Mouse (Mus musculus) midbrain, embryonic 14.5 days (tissue): ENCODE data around the gene Sptb. TPM values are rescaled to one million over a fixed set of nuclear protein-coding genes. Genes with fewer than 3 reads are reported as not detected.

Source experiments
- ATAC-seq: fragments of 200-750 bp; cut with Nextera tagmentation; 2 replicates; pipeline ENCODE4 v1.8.0; 2017; ENCODE audit warnings: moderate number of reproducible peaks, moderate library complexity; ENCODE audit not compliant: low FRiP score, low TSS enrichment
- DNase-seq: peaks from one replicate; pipeline ENCODE4 v3.0.0-alpha.2; 2015
- H3K27ac ChIP-seq: fragments of 300-500 bp; sonication (generic); replicated peaks from 2 replicates; pipeline ENCODE4 v1.5.1; 2014; ENCODE audit warnings: mild to moderate bottlenecking, low read depth, low read length, moderate library complexity
- H3K27me3 ChIP-seq: fragments of 300-500 bp; sonication (generic); 2 replicates; pipeline ENCODE4 v1.6.1; 2014; ENCODE audit warnings: low read length, control low read depth, mixed read lengths; ENCODE audit not compliant: control insufficient read depth, insufficient read depth
- H3K36me3 ChIP-seq: fragments of 300-500 bp; sonication (generic); 2 replicates; pipeline ENCODE4 v1.6.1; 2014; ENCODE audit warnings: low read length, control low read depth; ENCODE audit not compliant: control insufficient read depth, insufficient read depth
- H3K4me1 ChIP-seq: fragments of 300-500 bp; sonication (generic); 2 replicates; pipeline ENCODE4 v1.6.1; 2014; ENCODE audit warnings: mild to moderate bottlenecking, antibody characterized with exemption, low read length, control low read depth; ENCODE audit not compliant: control insufficient read depth, insufficient read depth
- H3K4me2 ChIP-seq: fragments of 300-500 bp; sonication (generic); 2 replicates; pipeline ENCODE4 v1.6.1; 2014; ENCODE audit warnings: mild to moderate bottlenecking, low read length, moderate library complexity
- H3K4me3 ChIP-seq: fragments of 300-500 bp; sonication (generic); replicated peaks from 2 replicates; pipeline ENCODE4 v1.5.1; 2014; ENCODE audit warnings: low read depth, low read length
- H3K9ac ChIP-seq: fragments of 300-500 bp; sonication (generic); replicated peaks from 2 replicates; pipeline ENCODE4 v1.6.1; 2014; ENCODE audit warnings: mild to moderate bottlenecking, low read length, moderate library complexity
- H3K9me3 ChIP-seq: fragments of 300-500 bp; sonication (generic); 2 replicates; pipeline ENCODE4 v1.6.1; 2016; ENCODE audit warnings: low read length, control low read depth, mixed read lengths; ENCODE audit not compliant: control insufficient read depth
- WGBS: fragments of 180-500 bp; shearing (Covaris S2); extraction: QIAGEN DNeasy Blood & Tissue Kit; methylation state at CpG from one replicate; pipeline ENCODE4 v1.1.7; 2014; 5-methylcytosine and 5-hydroxymethylcytosine counted together
- polyA plus RNA-seq: library from polyadenylated mRNA; unstranded; fragments of >200 nt; fragmentation: Nextera tagmentation; extraction: Ambion mirVana; gene quantifications from 2 replicates; pipeline ENCODE4 v1.2.1, GENCODE M21; 2014

Gene Sptb
- 4.2 TPM in 2 replicates for polyA plus RNA-seq

DNA sequence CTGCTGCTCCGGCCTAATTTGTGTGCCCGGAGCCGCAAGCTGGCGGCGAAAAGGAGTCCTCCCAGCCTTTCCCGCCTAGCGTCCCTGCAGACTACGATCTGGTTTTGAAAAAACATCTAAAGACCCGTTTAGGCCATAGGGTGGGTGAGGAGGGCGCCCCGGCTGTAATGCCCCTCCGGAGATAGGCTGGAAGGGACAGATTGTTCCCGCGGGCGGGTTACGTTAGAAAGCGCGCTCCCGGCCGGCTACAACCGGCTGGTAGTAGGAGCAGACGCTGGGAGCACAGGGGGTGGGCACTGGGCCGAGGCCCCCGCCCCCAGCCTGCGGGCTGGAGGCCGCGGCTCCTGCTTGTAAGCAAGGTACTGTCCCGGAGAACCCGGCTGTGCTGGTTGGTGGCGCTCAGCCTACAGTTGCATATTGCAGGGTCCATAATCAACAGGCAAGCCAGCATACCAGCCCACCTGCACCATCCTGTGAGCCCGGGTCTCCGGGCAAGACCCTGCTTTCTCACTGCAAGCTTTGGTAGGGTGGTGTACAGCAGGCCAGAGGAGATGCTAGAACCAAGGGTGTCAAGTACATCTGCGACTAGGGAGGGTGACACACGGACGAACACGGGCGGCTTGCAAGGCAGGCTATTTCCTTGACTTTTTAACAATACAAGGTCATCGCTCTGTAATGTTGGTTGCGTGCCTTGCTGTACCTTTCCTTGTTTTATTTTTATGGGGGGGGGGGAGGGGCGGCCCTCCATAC lies at the start of gene Sptb:
Gene Sptb (minus strand): TSS at position 197 of the 750 bp plus-strand sequence.
- H3K27me3 ChIP-seq, result peaks cover 27% of the 10 kb centered on the region
- H3K27ac ChIP-seq, result 0 out of 2 replicates have a peak within 1 kb of the TSS, but pooled peaks have one; percentile 13
- H3K36me3 ChIP-seq, result no peaks in the 10 kb centered on the region
- peak within 1 kb of the TSS; percentile 100 for H3K4me2 ChIP-seq
- H3K4me1 ChIP-seq, result 0 out of 2 replicates have a peak, but pooled peaks cover 7% of the 10 kb centered on the region
- under 1% methylated on average over 40 of the region's 40 CpGs for WGBS
- ATAC-seq, result peak; percentile 78
- H3K9ac ChIP-seq, result peak within 1 kb of the TSS; percentile 73
- peak within 1 kb of the TSS; percentile 71 for H3K4me3 ChIP-seq
- DNase-seq, result peak; percentile 78
- H3K9me3 ChIP-seq, result no peaks in the 10 kb centered on the region

DNA sequence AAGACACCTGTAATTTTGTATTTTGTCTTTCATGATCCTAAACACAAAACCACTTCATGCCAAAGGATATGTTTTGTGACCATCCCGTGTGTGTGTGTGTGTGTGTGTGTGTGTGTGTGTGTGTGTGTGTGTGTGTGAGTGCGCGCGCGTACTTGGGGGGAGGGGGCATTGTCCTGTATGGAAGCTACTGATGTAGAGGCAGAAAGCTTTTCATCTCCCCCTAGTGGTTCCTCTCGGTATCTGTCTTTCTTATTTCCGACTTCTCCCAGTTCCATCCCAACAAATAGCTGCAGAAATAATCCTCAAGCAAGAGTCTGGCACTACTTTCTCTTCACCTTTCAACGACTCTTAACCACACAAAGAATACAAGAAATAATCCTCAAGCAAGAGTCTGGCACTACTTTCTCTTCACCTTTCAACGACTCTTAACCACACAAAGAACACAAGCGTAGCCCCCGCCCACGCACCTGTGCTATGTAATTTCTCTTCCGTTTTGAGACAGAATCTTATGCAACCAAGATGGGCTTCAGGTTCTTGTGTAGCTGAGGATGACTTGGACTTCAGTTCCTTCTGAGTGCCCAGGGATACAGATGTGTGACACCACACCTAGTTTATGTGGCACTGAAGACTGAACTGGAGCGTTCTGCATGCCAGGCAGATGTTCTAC lies 42.4 kb upstream of the Sptb start:
- H3K4me3 ChIP-seq, result no peak overlapping the region
- H3K27me3 ChIP-seq, result no peaks in the 10 kb centered on the region
- no peaks in the 10 kb centered on the region for H3K9me3 ChIP-seq
- ATAC-seq (no peak), DNase-seq (peak; percentile 83)
- no peaks in the 10 kb centered on the region for H3K4me1 ChIP-seq
- H3K27ac ChIP-seq, result no peak overlapping the region
- no peak overlapping the region for H3K4me2 ChIP-seq
- no peak overlapping the region for H3K9ac ChIP-seq
- no peaks in the 10 kb centered on the region for H3K36me3 ChIP-seq
- 45% methylated on average over 14 of the region's 14 CpGs for WGBS

GRCm38 (mm10) chr12:76750866-76751459 lies 40.6 kb upstream of the Sptb start:
- no peaks in the 10 kb centered on the region for H3K36me3 ChIP-seq
- no peaks in the 10 kb centered on the region for H3K4me1 ChIP-seq
- ATAC-seq (no peak), DNase-seq (no peak)
- H3K9ac ChIP-seq, result no peak overlapping the region
- no peaks in the 10 kb centered on the region for H3K9me3 ChIP-seq
- WGBS, result 73% methylated on average over 16 of the region's 16 CpGs
- H3K27ac ChIP-seq, result no peak overlapping the region
- H3K4me3 ChIP-seq, result no peak overlapping the region
- H3K4me2 ChIP-seq, result no peak overlapping the region
- no peaks in the 10 kb centered on the region for H3K27me3 ChIP-seq

GRCm38 (mm10) chr12:76727955-76728354 lies 17.6 kb upstream of the Sptb start:
- H3K27ac ChIP-seq, result no peak overlapping the region
- 91% methylated on average over 4 of the region's 4 CpGs for WGBS
- H3K36me3 ChIP-seq, result no peaks in the 10 kb centered on the region
- no peak for DNase-seq
- H3K4me1 ChIP-seq, result no peaks in the 10 kb centered on the region
- H3K27me3 ChIP-seq, result no peaks in the 10 kb centered on the region
- H3K9ac ChIP-seq, result no peak overlapping the region
- H3K9me3 ChIP-seq, result no peaks in the 10 kb centered on the region
- no peak overlapping the region for H3K4me2 ChIP-seq
- H3K4me3 ChIP-seq, result no peak overlapping the region
- no peak for ATAC-seq

- ATAC-seq, result no peak
- Histone ChIP-seq H3K27ac (no peak overlapping the region), H3K36me3 (no peaks in the 10 kb centered on the region), H3K27me3 (no peaks in the 10 kb centered on the region), H3K4me3 (no peak overlapping the region), H3K9me3 (no peaks in the 10 kb centered on the region), H3K4me1 (no peaks in the 10 kb centered on the region), H3K4me2 (no peak overlapping the region), H3K9ac (no peak overlapping the region)
- DNase-seq, result no peak
- 83% methylated on average over 3 of the region's 3 CpGs for whole genome bisulfite sequencing
Measured at GRCm38 (mm10) chr12:76722026-76722425, 11.7 kb upstream of the Sptb start.

DNA sequence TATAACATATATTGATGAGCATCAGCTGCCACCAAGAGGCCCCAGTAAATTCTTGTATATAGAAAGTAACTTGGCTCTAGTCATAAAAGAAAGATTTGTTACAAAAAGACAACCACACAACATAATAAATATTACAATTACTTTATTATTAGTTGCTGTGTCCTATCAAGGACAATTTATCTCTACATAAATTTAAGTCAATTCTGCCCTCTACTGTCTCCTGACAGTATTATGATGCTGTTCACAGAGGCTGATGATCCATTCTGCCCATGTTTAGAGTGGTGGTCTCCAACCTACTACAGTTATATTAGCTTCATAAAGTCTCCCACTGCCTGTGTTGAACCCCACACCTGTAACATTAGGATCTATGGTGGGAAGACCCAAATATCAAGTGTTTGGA lies 10.2 kb upstream of the Sptb start:
- ATAC-seq (no peak), DNase-seq (peak; percentile 79)
- no peak overlapping the region for H3K4me2 ChIP-seq
- no peak overlapping the region for H3K9ac ChIP-seq
- H3K4me1 ChIP-seq, result no peaks in the 10 kb centered on the region
- no peaks in the 10 kb centered on the region for H3K27me3 ChIP-seq
- H3K36me3 ChIP-seq, result no peaks in the 10 kb centered on the region
- no peak overlapping the region for H3K4me3 ChIP-seq
- H3K9me3 ChIP-seq, result no peaks in the 10 kb centered on the region
- no peak overlapping the region for H3K27ac ChIP-seq

DNA sequence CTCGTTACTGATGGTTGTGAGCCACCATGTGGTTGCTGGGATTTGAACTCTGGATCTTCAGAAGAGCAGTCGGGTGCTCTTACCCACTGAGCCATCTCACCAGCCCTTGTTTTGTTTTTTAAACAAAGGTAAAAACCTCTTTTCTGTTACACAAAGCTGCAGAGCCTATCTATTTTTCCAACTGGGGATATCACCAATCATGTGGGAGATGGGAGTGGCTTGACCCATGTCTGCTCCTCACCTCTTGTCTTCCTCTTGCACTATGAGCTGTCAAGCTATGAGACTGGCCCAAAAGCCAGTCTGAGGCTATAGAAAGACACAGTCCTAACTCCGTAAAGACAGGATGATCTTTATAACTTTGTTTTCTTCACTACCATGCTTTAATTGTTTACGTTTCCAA lies 8.0 kb upstream of the Sptb start:
- Histone ChIP-seq H3K4me2 (no peak overlapping the region), H3K27me3 (no peaks in the 10 kb centered on the region), H3K9me3 (no peaks in the 10 kb centered on the region), H3K9ac (no peak overlapping the region), H3K27ac (no peak overlapping the region), H3K4me1 (no peaks in the 10 kb centered on the region), H3K4me3 (no peak overlapping the region), H3K36me3 (no peaks in the 10 kb centered on the region)
- ATAC-seq, result no peak
- 81% methylated on average over 4 of the region's 4 CpGs for WGBS
- DNase-seq, result no peak

- H3K4me2 ChIP-seq, result peak overlapping the region; percentile 100
- 0 out of 2 replicates have a peak overlapping the region, but pooled peaks have one; percentile 13 for H3K27ac ChIP-seq
- WGBS, result under 1% methylated on average over 45 of the region's 55 CpGs
- H3K9ac ChIP-seq, result peak overlapping the region; percentile 73
- DNase-seq, result peak; percentile 78
- ATAC-seq, result peak; percentile 78
- H3K4me3 ChIP-seq, result peak overlapping the region; percentile 71
- 0 out of 2 replicates have a peak, but pooled peaks cover 7% of the 10 kb centered on the region for H3K4me1 ChIP-seq
- H3K9me3 ChIP-seq, result no peaks in the 10 kb centered on the region
- peaks cover 27% of the 10 kb centered on the region for H3K27me3 ChIP-seq
- H3K36me3 ChIP-seq, result no peaks in the 10 kb centered on the region
Measured at GRCm38 (mm10) chr12:76709795-76710350, 474 bp downstream of the Sptb start.
